Mouse (Mus musculus): ENCODE measurements around the gene Ppfia1.

DNA sequence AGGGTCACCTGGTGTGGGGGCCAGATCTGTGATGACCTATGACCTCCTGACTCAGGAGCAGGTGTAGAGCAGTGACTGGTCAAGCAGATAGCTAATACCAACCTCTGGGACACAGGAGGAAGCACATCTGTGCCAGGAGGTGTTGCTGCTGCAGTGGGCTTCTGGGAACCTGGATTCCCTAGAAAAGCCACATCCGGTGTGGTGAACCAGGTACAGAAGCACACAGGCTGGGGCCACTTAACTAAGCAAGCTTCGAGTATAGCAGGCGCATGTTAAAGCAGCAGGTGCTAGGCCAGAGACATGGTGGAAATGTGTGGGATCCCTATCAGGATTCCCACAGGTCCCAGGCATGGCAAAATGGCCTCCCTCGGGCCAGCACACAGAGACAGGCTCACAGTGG, 7.1 kb upstream of the Ppfia1 start:
- TF ChIP-seq CTCF (conservative IDR thresholded peaks at IDR 0.05 in 1 of 2, IDR thresholded peaks at IDR 0.05 in 1 of 2; ENCODE audit: low read depth in 2 of 2, low read length in 2 of 2) (no peak), ETS1 (conservative IDR thresholded peaks at IDR 0.05; ENCODE audit: low read depth, low read length) (no peak)
